Mouse (Mus musculus): Measurements from ENCODE around the gene Wdr92. TPM values are rescaled to one million over a fixed set of nuclear protein-coding genes. Genes with fewer than 3 reads are reported as not detected.
A peak's percentile ranks its signal among the peaks of the same experiment; 100 is the strongest.

The Wdr92 gene
- polyA plus RNA-seq, 1 experiment from 2014 or later = 19.4 TPM

DNA sequence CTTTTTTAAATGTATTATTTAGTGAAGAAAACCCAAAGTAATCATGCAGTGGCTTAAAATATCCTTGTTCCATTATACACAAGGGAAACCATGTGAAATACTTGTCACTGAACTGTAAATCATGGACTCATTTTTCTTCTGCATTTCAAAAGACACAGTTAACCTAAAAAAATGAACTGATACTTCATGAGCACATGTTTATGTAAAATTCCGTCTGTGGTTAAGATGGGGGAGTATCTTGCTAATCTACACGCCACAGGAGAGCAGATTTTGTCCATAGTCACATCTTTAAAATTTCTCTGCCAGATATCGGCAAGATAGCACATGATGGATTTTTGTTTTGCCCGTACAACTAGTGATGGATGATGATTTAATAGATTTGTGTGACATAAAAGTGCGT lies 17.3 kb downstream of the Wdr92 start:
- Histone ChIP-seq H3K27ac (ENCODE audit: low read length) (no peak overlapping the region), H3K27me3 (ENCODE audit: control insufficient read depth, insufficient read depth, low read depth, low read length) (no peaks in the 10 kb centered on the region), H3K4me1 (ENCODE audit: control insufficient read depth, insufficient read depth, low read length) (no peaks in the 10 kb centered on the region), H3K9ac (ENCODE audit: low read depth, low read length) (no peak overlapping the region), H3K4me3 (ENCODE audit: low read depth, low read length) (no peak overlapping the region), H3K4me2 (ENCODE audit: low read length) (no peak overlapping the region), H3K9me3 (replicated peaks; ENCODE audit: control insufficient read depth, low read length, poor library complexity, severe bottlenecking) (no peaks in the 10 kb centered on the region), H3K36me3 (ENCODE audit: control insufficient read depth, insufficient read depth, low read length) (peaks cover 24% of the 10 kb centered on the region; the same call in 1 of the 2 replicates)
- WGBS = 95% methylated on average over 5 of the region's 5 CpGs
- no peak for ATAC-seq

DNA sequence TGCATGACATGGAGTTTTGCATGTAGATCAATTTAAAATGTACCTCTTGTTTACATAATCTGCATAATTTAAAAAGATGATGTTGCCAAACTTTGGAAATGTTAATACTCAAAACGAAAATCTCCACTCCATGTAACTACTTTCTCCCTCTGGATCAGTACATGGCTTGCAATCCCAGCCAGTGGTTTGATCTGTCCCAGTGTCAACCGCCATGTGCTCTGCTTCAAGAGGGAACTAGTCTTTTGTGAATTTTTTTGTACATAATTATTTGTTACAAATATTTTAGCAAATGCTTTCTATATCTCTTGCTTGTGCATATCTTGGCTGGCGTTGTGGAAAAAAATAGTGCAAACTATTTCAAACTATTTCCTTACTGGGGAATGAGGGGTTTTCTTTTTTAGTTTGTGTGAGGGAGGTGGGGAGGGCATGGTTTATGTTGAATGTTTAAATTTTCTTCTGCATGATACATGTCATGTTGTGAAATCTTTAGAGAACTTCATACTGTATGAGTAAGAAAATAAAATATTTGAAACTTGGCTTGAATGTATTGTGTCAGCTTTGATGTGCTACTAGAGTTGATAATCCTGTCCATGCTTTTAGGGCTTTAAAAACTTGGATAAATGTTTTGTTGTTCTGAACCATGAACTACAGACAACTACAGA lies 18.1 kb downstream of the Wdr92 start:
- no peak overlapping the region for H3K4me3 ChIP-seq (ENCODE audit: low read depth, low read length)
- ATAC-seq = no peak
- peaks cover 24% of the 10 kb centered on the region; the same call in 1 of the 2 replicates for H3K36me3 ChIP-seq (ENCODE audit: control insufficient read depth, insufficient read depth, low read length)
- H3K27me3 ChIP-seq (ENCODE audit: control insufficient read depth, insufficient read depth, low read depth, low read length) = no peaks in the 10 kb centered on the region
- H3K4me1 ChIP-seq (ENCODE audit: control insufficient read depth, insufficient read depth, low read length) = no peaks in the 10 kb centered on the region
- 96% methylated on average over 3 of the region's 3 CpGs for WGBS
- no peak overlapping the region for H3K27ac ChIP-seq (ENCODE audit: low read length)
- no peak overlapping the region for H3K9ac ChIP-seq (ENCODE audit: low read depth, low read length)
- H3K9me3 ChIP-seq (replicated peaks; ENCODE audit: control insufficient read depth, low read length, poor library complexity, severe bottlenecking) = no peaks in the 10 kb centered on the region
- no peak overlapping the region for H3K4me2 ChIP-seq (ENCODE audit: low read length)

DNA sequence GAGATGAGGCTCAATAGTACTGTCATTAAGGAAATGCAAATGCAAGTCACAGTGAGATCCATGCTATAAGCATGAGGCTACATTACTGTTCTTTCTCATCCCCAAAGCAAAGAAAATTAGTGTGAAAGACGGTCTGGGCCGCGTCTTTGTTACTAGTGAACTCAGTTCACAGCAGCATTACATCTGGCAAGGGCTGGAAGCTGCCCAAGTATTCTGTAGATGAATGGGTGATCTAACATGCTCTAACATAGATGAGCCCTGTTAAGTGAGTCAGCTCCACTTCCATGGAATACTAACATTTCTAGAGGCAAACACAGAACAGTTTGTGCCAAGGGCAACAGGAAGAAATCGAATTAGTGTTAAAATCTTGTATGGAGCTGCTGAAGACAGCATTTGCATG lies 19.0 kb downstream of the Wdr92 start:
- Histone ChIP-seq H3K9ac (ENCODE audit: low read depth, low read length) (no peak overlapping the region), H3K27ac (ENCODE audit: low read length) (no peak overlapping the region), H3K9me3 (replicated peaks; ENCODE audit: control insufficient read depth, low read length, poor library complexity, severe bottlenecking) (no peaks in the 10 kb centered on the region), H3K36me3 (ENCODE audit: control insufficient read depth, insufficient read depth, low read length) (peaks cover 15% of the 10 kb centered on the region; the same call in 1 of the 2 replicates), H3K4me1 (ENCODE audit: control insufficient read depth, insufficient read depth, low read length) (no peaks in the 10 kb centered on the region), H3K27me3 (ENCODE audit: control insufficient read depth, insufficient read depth, low read depth, low read length) (no peaks in the 10 kb centered on the region), H3K4me2 (ENCODE audit: low read length) (no peak overlapping the region), H3K4me3 (ENCODE audit: low read depth, low read length) (no peak overlapping the region)
- 89% methylated on average over 4 of the region's 4 CpGs for WGBS
- no peak for ATAC-seq

DNA sequence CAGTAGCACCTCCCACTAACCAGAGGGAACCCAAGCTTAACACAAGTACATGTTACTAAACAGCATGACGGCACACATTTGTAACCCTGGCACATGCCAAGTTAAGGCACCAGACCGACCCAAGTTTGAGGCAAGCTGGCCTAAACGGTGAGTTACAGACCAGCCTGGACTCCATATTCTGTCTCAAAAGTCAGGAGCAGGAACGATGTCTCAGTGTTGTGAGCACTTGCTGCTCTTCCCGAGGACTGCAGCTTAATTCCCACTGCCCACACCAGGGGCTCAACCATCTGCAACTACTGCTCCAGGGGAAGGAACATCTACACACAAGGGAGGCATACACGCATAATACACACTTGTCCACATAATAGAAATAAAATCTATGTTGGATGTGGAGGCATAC lies 20.6 kb downstream of the Wdr92 start:
- ATAC-seq = no peak
- WGBS = 92% methylated on average over 6 of the region's 6 CpGs
- Histone ChIP-seq H3K27ac (ENCODE audit: low read length) (no peak overlapping the region), H3K4me3 (ENCODE audit: low read depth, low read length) (no peak overlapping the region), H3K36me3 (ENCODE audit: control insufficient read depth, insufficient read depth, low read length) (peaks cover 9% of the 10 kb centered on the region; the same call in 1 of the 2 replicates), H3K4me1 (ENCODE audit: control insufficient read depth, insufficient read depth, low read length) (no peaks in the 10 kb centered on the region), H3K9ac (ENCODE audit: low read depth, low read length) (no peak overlapping the region), H3K4me2 (ENCODE audit: low read length) (no peak overlapping the region), H3K27me3 (ENCODE audit: control insufficient read depth, insufficient read depth, low read depth, low read length) (no peaks in the 10 kb centered on the region), H3K9me3 (replicated peaks; ENCODE audit: control insufficient read depth, low read length, poor library complexity, severe bottlenecking) (no peaks in the 10 kb centered on the region)

DNA sequence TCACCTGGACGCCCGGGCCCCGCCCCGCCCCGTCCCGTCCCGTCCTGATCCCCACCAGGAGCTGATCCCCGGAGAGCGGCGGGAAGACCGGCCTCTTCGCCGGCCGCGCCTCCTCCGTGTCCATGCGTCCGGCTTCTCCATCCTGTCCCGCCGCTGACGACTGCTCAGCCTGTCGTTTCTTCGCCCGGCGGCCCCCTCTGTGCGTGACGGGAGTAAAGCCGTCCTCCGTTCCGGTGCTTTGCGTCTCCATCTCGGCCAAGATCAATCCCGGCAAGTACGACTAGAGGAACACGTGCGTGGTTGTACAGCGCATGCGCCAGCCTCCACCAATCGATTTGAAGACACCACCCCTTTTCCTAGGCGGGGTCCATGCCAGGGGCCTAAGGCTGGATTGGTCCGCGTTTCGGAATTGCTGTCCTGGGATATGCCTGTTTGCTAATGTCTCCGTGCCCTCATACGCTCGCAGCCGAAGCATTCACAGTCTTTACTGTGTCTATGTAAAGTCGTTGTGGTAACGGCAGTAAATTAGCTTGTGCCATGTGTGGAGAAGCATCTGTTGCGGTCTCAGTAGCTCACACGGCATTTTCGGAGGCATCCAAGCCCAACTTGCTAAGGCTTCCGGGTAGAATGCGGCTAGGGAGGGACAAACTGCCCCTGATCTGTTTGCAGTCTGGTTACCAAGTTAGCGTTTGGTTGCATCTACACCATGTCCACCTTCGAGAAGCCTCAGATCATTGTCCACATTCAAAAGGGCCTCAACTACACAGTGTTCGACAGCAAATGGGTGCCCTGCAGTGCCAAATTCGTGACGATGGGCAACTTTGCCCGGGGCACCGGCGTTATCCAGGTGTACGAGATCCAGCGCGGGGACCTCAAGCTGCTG lies 29.6 kb downstream of the Wdr92 start, which contains the start of gene Pno1:
Gene Pno1 (minus strand): TSS at position 311 of the 883 bp plus-strand sequence.
- peaks cover 6% of the 10 kb centered on the region; the same call in 1 of the 2 replicates for H3K36me3 ChIP-seq (ENCODE audit: control insufficient read depth, insufficient read depth, low read length)
- under 1% methylated on average over 63 of the region's 65 CpGs for WGBS
- peak; percentile 99 for ATAC-seq

DNA sequence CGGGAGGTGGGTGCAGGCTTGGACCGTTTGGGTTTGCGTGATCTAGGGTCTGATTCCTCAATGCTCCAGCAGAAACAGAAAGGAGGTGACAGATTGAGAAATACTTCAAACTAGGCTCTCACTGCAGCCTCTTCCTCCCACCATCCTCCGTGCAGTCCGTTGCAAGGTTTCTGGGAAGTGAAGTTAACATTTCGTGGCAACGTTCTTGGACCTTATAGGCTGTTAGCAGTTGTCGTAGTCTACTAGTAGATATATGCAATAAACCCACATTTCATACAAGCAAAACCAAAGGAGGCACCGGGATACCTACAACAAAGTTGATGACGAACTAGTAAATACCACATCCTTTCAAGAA lies 30.2 kb downstream of the Wdr92 start:
- H3K27ac ChIP-seq (ENCODE audit: low read length) = peak overlapping the region; percentile 91
- H3K27me3 ChIP-seq (ENCODE audit: control insufficient read depth, insufficient read depth, low read depth, low read length) = no peaks in the 10 kb centered on the region
- H3K9me3 ChIP-seq (replicated peaks; ENCODE audit: control insufficient read depth, low read length, poor library complexity, severe bottlenecking) = no peaks in the 10 kb centered on the region
- peak overlapping the region; percentile 81 for H3K4me2 ChIP-seq (ENCODE audit: low read length)
- 3% methylated on average over 10 of the region's 10 CpGs for WGBS
- no peak for ATAC-seq
- H3K4me3 ChIP-seq (ENCODE audit: low read depth, low read length) = peak overlapping the region; percentile 98
- H3K36me3 ChIP-seq (ENCODE audit: control insufficient read depth, insufficient read depth, low read length) = peaks cover 6% of the 10 kb centered on the region; the same call in 1 of the 2 replicates
- peak overlapping the region; percentile 81 for H3K9ac ChIP-seq (ENCODE audit: low read depth, low read length)
- H3K4me1 ChIP-seq (ENCODE audit: control insufficient read depth, insufficient read depth, low read length) = peaks cover 22% of the 10 kb centered on the region

More for the DNA sequence above, 29.6 kb downstream of the Wdr92 start, which contains the start of gene Pno1:
- peak within 1 kb of the TSS; percentile 81 for H3K9ac ChIP-seq (ENCODE audit: low read depth, low read length)
- H3K27ac ChIP-seq (ENCODE audit: low read length) = peak within 1 kb of the TSS; percentile 91
- peaks cover 22% of the 10 kb centered on the region for H3K4me1 ChIP-seq (ENCODE audit: control insufficient read depth, insufficient read depth, low read length)
- H3K27me3 ChIP-seq (ENCODE audit: control insufficient read depth, insufficient read depth, low read depth, low read length) = no peaks in the 10 kb centered on the region
- H3K4me3 ChIP-seq (ENCODE audit: low read depth, low read length) = peak within 1 kb of the TSS; percentile 98
- peak within 1 kb of the TSS; percentile 81 for H3K4me2 ChIP-seq (ENCODE audit: low read length)
- no peaks in the 10 kb centered on the region for H3K9me3 ChIP-seq (replicated peaks; ENCODE audit: control insufficient read depth, low read length, poor library complexity, severe bottlenecking)

DNA sequence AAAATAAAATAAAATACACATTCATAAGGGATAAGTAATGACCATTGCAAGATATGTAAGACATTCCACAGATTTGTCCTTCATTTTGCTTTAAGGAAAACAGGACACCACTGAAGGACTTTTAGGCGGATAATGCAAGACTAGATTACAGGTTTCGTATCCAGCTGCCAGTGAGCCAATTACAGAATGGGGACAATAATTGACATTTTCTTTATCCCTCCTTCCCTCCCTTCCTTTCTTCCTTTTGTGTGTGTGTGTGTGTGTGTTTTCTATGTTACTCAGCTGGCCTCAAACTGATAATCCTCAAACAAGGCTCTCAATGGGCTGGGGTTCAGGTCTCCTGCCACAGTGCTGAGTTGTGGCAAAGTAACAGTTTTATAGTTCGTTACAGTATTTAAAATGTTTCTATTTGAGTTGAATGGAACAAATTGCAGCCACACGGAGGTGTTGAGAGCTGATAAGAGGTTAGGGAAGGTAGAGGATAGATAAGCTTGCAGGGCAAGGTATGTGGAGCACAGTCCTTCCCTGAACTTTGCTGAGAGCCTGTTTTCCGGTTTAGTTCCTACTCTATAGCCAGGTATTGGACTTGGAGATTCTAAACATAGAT lies 31.1 kb downstream of the Wdr92 start:
- ATAC-seq = no peak
- Histone ChIP-seq H3K4me2 (ENCODE audit: low read length) (peak overlapping the region; percentile 81; the same call in 1 of the 2 replicates), H3K9ac (ENCODE audit: low read depth, low read length) (no peak overlapping the region)

DNA sequence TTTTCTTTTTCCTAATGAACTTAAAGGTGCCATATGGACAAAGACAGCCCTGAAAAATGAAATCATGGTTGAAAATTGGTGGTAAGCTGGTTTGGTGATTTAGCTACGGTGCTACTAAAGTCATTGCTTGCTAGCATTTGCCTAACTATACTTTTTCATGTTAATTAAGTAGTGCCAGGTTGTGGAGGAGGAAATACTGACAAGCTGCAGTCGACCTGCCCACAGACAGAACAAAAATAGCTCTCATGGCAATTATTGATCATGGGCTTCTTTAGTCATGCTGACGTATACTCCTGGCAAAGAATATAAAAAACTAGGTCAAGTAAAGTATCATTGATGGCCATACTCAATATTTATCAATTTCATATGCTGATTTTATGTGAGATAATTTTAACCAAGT lies 33.6 kb downstream of the Wdr92 start:
- no peak for ATAC-seq
- WGBS = 89% methylated on average over 3 of the region's 3 CpGs
- Histone ChIP-seq H3K36me3 (ENCODE audit: control insufficient read depth, insufficient read depth, low read length) (0 out of 2 replicates have a peak, but pooled peaks cover under 1% of the 10 kb centered on the region), H3K27me3 (ENCODE audit: control insufficient read depth, insufficient read depth, low read depth, low read length) (no peaks in the 10 kb centered on the region), H3K4me3 (ENCODE audit: low read depth, low read length) (no peak overlapping the region), H3K9me3 (replicated peaks; ENCODE audit: control insufficient read depth, low read length, poor library complexity, severe bottlenecking) (no peaks in the 10 kb centered on the region), H3K4me2 (ENCODE audit: low read length) (no peak overlapping the region), H3K27ac (ENCODE audit: low read length) (no peak overlapping the region), H3K4me1 (ENCODE audit: control insufficient read depth, insufficient read depth, low read length) (peaks cover 18% of the 10 kb centered on the region), H3K9ac (ENCODE audit: low read depth, low read length) (no peak overlapping the region)

More for the DNA sequence above, 31.1 kb downstream of the Wdr92 start:
- 75% methylated on average over 5 of the region's 5 CpGs for WGBS
- peaks cover 6% of the 10 kb centered on the region; the same call in 1 of the 2 replicates for H3K36me3 ChIP-seq (ENCODE audit: control insufficient read depth, insufficient read depth, low read length)
- no peaks in the 10 kb centered on the region for H3K27me3 ChIP-seq (ENCODE audit: control insufficient read depth, insufficient read depth, low read depth, low read length)
- peaks cover 22% of the 10 kb centered on the region for H3K4me1 ChIP-seq (ENCODE audit: control insufficient read depth, insufficient read depth, low read length)
- no peak overlapping the region for H3K27ac ChIP-seq (ENCODE audit: low read length)
- no peaks in the 10 kb centered on the region for H3K9me3 ChIP-seq (replicated peaks; ENCODE audit: control insufficient read depth, low read length, poor library complexity, severe bottlenecking)
- H3K4me3 ChIP-seq (ENCODE audit: low read depth, low read length) = no peak overlapping the region
